Mouse (Mus musculus): Measurements from ENCODE around the gene Rhoj. TPM values are rescaled to one million over a fixed set of nuclear protein-coding genes. Genes with fewer than 3 reads are reported as not detected.
A peak's percentile ranks its signal among the peaks of the same experiment; 100 is the strongest.

Rhoj gene
- polyA plus RNA-seq (2012; fragmentation: generic; extraction: Trizol): 11.8 TPM
- long read RNA-seq, experiment 1, transcript Rhoj-201 (5 exons, 2,350 nt): major isoform, 36 of 39 reads
- long read RNA-seq, experiment 1, partial matches to known transcripts: 1 of 39 reads
- long read RNA-seq, experiment 1, other reads (novel, unspliced or antisense): 2 of 39 reads
- long read RNA-seq, experiment 2, full-length matches to known transcripts: 59 of 67 reads
- long read RNA-seq, experiment 2, partial matches to known transcripts: 2 of 67 reads
- long read RNA-seq, experiment 2, other reads (novel, unspliced or antisense): 6 of 67 reads

DNA sequence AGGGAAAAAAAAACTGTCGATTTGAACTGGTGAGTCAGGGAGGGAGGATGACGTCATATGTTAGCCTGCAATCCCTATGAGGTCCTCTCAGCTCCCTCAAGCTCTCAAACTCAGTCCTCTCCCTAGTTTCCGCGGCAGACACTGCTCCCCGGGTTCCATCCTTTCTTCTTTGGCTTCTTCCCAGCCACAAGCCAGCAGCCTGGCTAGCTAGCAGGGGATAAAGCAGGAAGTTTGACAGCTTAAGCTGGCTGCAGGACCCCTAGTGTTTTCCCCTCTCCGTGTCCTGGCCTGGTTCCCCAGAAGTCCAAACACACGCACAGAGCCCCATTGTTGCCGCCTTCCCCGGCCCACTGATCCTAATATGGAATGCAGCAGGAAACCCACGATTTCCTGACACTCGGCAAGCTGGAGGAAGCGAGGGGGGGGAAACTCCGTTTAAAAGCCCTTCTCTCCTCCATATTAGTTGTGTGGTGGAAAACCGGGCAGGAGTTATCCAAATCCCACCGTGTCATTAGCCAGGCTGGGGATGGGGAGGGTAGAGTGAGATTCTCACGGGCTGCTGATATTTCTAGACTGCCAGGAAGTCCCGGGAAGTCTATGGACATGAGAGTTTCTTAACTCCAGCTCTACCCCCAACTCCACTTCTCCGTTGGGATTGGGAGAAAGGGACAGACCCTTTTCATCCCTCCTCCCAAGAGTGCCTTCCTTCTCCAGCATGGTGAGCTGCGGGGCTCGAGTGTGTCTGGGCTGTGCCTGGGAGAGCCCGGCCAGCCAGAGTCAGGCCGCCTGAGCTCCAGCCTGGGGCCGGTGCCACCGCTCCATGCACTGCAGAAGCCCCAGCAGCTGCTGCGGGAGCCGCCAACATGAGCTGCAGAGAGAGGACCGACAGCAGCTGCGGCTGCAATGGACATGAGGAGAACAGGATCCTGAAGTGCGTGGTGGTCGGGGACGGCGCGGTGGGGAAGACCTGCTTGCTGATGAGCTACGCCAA is at the start of gene Rhoj:
Gene Rhoj, plus strand, starts transcription at position 362 of the 991 bp plus-strand sequence.
- TF ChIP-seq CEBPB (IDR thresholded peaks at IDR 0.05; ENCODE audit: low read depth) (no peak), MAX (IDR thresholded peaks at IDR 0.05) (peak; percentile 21)
- Histone ChIP-seq H3K79me3 (ENCODE audit: low read depth) (no peaks in the 10 kb centered on the region), H3K4me3 (ENCODE audit: insufficient read depth, poor library complexity, severe bottlenecking) (peak within 1 kb of the TSS; percentile 54), H3K79me2 (ENCODE audit: control insufficient read depth, insufficient read depth) (no peaks in the 10 kb centered on the region), H3ac (ENCODE audit: control insufficient read depth, insufficient read length, low read depth) (peak within 1 kb of the TSS; percentile 41), H3K36me3 (ENCODE audit: control insufficient read depth, insufficient read depth) (no peaks in the 10 kb centered on the region), H3K27me3 (ENCODE audit: control insufficient read depth, insufficient read depth, insufficient read length) (no peaks in the 10 kb centered on the region)

DNA sequence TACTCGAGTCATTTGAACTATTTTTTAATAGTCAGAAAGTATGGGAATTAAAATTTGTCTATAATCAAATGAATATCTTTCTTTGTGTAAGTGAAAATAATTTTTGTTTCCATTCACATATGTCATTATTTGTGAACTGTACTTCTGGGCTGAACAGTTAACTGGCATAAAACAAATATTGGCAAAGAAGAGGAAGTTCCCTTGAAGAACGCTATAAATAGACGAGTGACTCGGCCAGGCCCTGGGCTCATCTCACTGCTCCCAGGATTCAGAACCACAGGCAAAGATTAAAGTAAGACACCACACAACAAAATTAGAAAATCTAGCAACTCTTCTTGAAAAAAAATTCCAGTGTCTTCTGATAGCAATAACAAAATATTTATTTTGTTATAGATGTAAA is 36.4 kb upstream of the Rhoj start:
- H3ac ChIP-seq (ENCODE audit: control insufficient read depth, insufficient read length, low read depth): no peak overlapping the region
- H3K36me3 ChIP-seq (ENCODE audit: control insufficient read depth, insufficient read depth): no peaks in the 10 kb centered on the region
- no peaks in the 10 kb centered on the region for H3K27me3 ChIP-seq (ENCODE audit: control insufficient read depth, insufficient read depth, insufficient read length)
- TF ChIP-seq MYOD1 (IDR thresholded peaks at IDR 0.05; ENCODE audit: control insufficient read depth, insufficient read length, low read depth): no peak
- no peak for TF ChIP-seq CTCF (IDR thresholded peaks at IDR 0.05; ENCODE audit: control insufficient read depth, insufficient read depth, insufficient read length)
- no peak for TF ChIP-seq FOSL1 (IDR thresholded peaks at IDR 0.05; ENCODE audit: insufficient read depth, low read length, poor library complexity, severe bottlenecking)
- TF ChIP-seq MYOG (IDR thresholded peaks at IDR 0.05; ENCODE audit: control insufficient read depth, extremely low read depth, insufficient read length): no peak
- TF ChIP-seq CEBPB (IDR thresholded peaks at IDR 0.05; ENCODE audit: low read depth): no peak
- TF ChIP-seq USF1 (IDR thresholded peaks at IDR 0.05; ENCODE audit: low read depth): no peak
- no peak for TF ChIP-seq MAX (IDR thresholded peaks at IDR 0.05)
- H3K79me3 ChIP-seq (ENCODE audit: low read depth): no peaks in the 10 kb centered on the region
- H3K79me2 ChIP-seq (ENCODE audit: control insufficient read depth, insufficient read depth): no peaks in the 10 kb centered on the region
- H3K4me3 ChIP-seq (ENCODE audit: insufficient read depth, poor library complexity, severe bottlenecking): no peak overlapping the region

DNA sequence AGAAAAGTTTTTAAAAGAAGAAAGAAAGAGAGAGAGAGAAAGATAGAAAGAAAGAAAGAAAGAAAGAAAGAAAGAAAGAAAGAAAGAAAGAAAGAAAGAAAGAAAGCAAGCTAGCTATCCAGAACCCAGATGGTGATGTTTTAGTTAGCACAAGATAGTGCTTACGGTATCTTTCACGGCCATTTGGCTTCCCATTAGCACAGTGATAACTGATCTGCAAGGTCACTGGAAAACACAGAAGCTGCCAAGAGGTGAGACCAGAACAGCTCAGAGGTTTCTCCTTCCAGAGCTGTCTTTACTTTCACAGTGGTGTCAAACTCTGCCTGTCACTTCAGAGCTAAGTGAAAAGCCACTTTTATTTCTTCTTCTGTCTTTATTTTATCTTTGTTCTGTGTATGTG is 32.4 kb upstream of the Rhoj start:
- H3ac ChIP-seq (ENCODE audit: control insufficient read depth, insufficient read length, low read depth): no peak overlapping the region
- no peaks in the 10 kb centered on the region for H3K27me3 ChIP-seq (ENCODE audit: control insufficient read depth, insufficient read depth, insufficient read length)
- TF ChIP-seq FOSL1 (IDR thresholded peaks at IDR 0.05; ENCODE audit: insufficient read depth, low read length, poor library complexity, severe bottlenecking) (no peak), MYOG (IDR thresholded peaks at IDR 0.05; ENCODE audit: control insufficient read depth, extremely low read depth, insufficient read length) (no peak), USF1 (IDR thresholded peaks at IDR 0.05; ENCODE audit: low read depth) (no peak), CTCF (IDR thresholded peaks at IDR 0.05; ENCODE audit: control insufficient read depth, insufficient read depth, insufficient read length) (no peak), MYOD1 (IDR thresholded peaks at IDR 0.05; ENCODE audit: control insufficient read depth, insufficient read length, low read depth) (no peak), CEBPB (IDR thresholded peaks at IDR 0.05; ENCODE audit: low read depth) (no peak), MAX (IDR thresholded peaks at IDR 0.05) (no peak)
- no peaks in the 10 kb centered on the region for H3K79me2 ChIP-seq (ENCODE audit: control insufficient read depth, insufficient read depth)
- H3K4me3 ChIP-seq (ENCODE audit: insufficient read depth, poor library complexity, severe bottlenecking): no peak overlapping the region
- H3K36me3 ChIP-seq (ENCODE audit: control insufficient read depth, insufficient read depth): no peaks in the 10 kb centered on the region
- H3K79me3 ChIP-seq (ENCODE audit: low read depth): no peaks in the 10 kb centered on the region

DNA sequence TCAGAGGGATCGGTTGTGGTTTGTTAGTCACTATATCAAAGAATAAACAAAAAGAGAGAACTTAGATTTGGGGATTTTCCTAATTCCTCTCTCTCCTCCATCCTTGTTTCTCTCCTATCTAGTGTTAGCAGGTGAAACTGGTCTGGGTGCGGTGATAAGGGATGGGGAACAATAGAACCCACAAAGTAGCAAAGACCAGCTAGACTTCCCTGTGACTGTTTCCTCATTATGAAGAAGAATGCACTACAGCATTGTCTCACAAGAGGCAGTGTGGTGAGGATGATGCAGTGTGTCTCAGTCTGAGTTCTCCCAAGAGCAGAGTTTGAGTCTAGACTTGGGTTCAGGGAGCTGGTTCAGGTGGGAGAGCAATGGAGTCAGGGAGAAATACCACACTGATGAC is 30.7 kb upstream of the Rhoj start:
- Histone ChIP-seq H3K4me3 (ENCODE audit: insufficient read depth, poor library complexity, severe bottlenecking) (no peak overlapping the region), H3K27me3 (ENCODE audit: control insufficient read depth, insufficient read depth, insufficient read length) (no peaks in the 10 kb centered on the region), H3K79me3 (ENCODE audit: low read depth) (no peaks in the 10 kb centered on the region), H3ac (ENCODE audit: control insufficient read depth, insufficient read length, low read depth) (no peak overlapping the region), H3K79me2 (ENCODE audit: control insufficient read depth, insufficient read depth) (no peaks in the 10 kb centered on the region), H3K36me3 (ENCODE audit: control insufficient read depth, insufficient read depth) (no peaks in the 10 kb centered on the region)
- TF ChIP-seq CEBPB (IDR thresholded peaks at IDR 0.05; ENCODE audit: low read depth) (no peak), FOSL1 (IDR thresholded peaks at IDR 0.05; ENCODE audit: insufficient read depth, low read length, poor library complexity, severe bottlenecking) (no peak), MYOD1 (IDR thresholded peaks at IDR 0.05; ENCODE audit: control insufficient read depth, insufficient read length, low read depth) (no peak), MAX (IDR thresholded peaks at IDR 0.05) (no peak), CTCF (IDR thresholded peaks at IDR 0.05; ENCODE audit: control insufficient read depth, insufficient read depth, insufficient read length) (no peak), MYOG (IDR thresholded peaks at IDR 0.05; ENCODE audit: control insufficient read depth, extremely low read depth, insufficient read length) (no peak), USF1 (IDR thresholded peaks at IDR 0.05; ENCODE audit: low read depth) (no peak)

DNA sequence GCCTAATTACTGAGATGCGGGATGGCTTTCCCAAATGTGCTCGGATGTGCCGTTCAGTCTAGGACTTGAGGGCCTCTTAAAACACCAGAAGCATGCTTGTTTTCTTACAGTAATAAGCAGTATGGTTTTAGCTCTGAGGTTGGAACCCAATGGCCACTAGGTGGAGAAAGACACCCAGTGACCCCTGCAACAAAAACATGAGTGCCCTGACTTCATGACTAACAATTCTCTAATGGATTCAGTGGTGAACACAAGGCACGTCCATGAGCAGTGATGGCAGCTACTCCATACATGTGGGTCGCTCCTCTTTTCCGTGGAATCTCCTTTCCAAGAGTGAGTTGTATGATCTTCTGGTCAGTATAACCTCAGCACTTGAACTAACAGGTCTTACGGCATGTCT is 27.6 kb upstream of the Rhoj start:
- Histone ChIP-seq H3ac (ENCODE audit: control insufficient read depth, insufficient read length, low read depth) (no peak overlapping the region), H3K79me3 (ENCODE audit: low read depth) (no peaks in the 10 kb centered on the region), H3K79me2 (ENCODE audit: control insufficient read depth, insufficient read depth) (no peaks in the 10 kb centered on the region), H3K36me3 (ENCODE audit: control insufficient read depth, insufficient read depth) (no peaks in the 10 kb centered on the region), H3K27me3 (ENCODE audit: control insufficient read depth, insufficient read depth, insufficient read length) (no peaks in the 10 kb centered on the region), H3K4me3 (ENCODE audit: insufficient read depth, poor library complexity, severe bottlenecking) (no peak overlapping the region)
- no peak for TF ChIP-seq CTCF (IDR thresholded peaks at IDR 0.05; ENCODE audit: control insufficient read depth, insufficient read depth, insufficient read length)
